Mouse (Mus musculus) hindbrain, embryonic 13.5 days (tissue): ENCODE results near the gene Zfp369. TPM values are rescaled to one million over a fixed set of nuclear protein-coding genes. Genes with fewer than 3 reads are reported as not detected.
"Not testable (repeated sequence)": the region's sequence is repeated elsewhere in the genome, so short reads cannot be mapped to it uniquely, and the experiment has no call there.

Experiments used
- ATAC-seq: fragments of 200-750 bp; cut with Nextera tagmentation; 2 replicates; pipeline ENCODE4 v1.8.0; 2017; ENCODE audit warnings: moderate TSS enrichment; ENCODE audit not compliant: low FRiP score
- H3K27ac ChIP-seq: fragments of 300-500 bp; sonication (generic); 2 replicates; pipeline ENCODE4 v1.5.1; 2015; ENCODE audit warnings: inconsistent platforms, mild to moderate bottlenecking, moderate library complexity
- H3K27me3 ChIP-seq: fragments of 300-500 bp; sonication (generic); 2 replicates; pipeline ENCODE4 v1.6.1; 2015; ENCODE audit warnings: mild to moderate bottlenecking, inconsistent platforms
- H3K36me3 ChIP-seq: fragments of 300-500 bp; sonication (generic); 2 replicates; pipeline ENCODE4 v1.6.1; 2015; ENCODE audit warnings: mild to moderate bottlenecking, inconsistent platforms
- H3K4me1 ChIP-seq: fragments of 300-500 bp; sonication (generic); replicated peaks from 2 replicates; pipeline ENCODE4 v1.6.1; 2015; ENCODE audit warnings: inconsistent platforms
- H3K4me2 ChIP-seq: fragments of 300-500 bp; sonication (generic); 2 replicates; pipeline ENCODE4 v1.6.1; 2015; ENCODE audit warnings: inconsistent platforms, mild to moderate bottlenecking, moderate library complexity
- H3K4me3 ChIP-seq: fragments of 300-500 bp; sonication (generic); 2 replicates; pipeline ENCODE4 v1.5.1; 2015; ENCODE audit warnings: mild to moderate bottlenecking, inconsistent platforms
- H3K9ac ChIP-seq: fragments of 300-500 bp; sonication (generic); 2 replicates; pipeline ENCODE4 v1.6.1; 2015; ENCODE audit warnings: mild to moderate bottlenecking, inconsistent platforms
- H3K9me3 ChIP-seq: fragments of 300-500 bp; sonication (generic); 2 replicates; pipeline ENCODE4 v1.6.1; 2016; ENCODE audit warnings: inconsistent platforms
- WGBS: fragments of 180-500 bp; shearing (Covaris S2); methylation state at CpG from one replicate; pipeline ENCODE4 v1.1.7; 2015; 5-methylcytosine and 5-hydroxymethylcytosine counted together
- polyA plus RNA-seq: library from polyadenylated mRNA; unstranded; fragments of >200 nt; fragmentation: Nextera tagmentation; extraction: Ambion mirVana; gene quantifications from 2 replicates; pipeline ENCODE4 v1.2.1, GENCODE M21; 2015

Gene Zfp369
- polyA plus RNA-seq, 1 experiment from 2014 or later = 18.1 TPM

- peaks cover 60% of the 10 kb centered on the region for H3K36me3 ChIP-seq
- WGBS = 17% methylated on average over 9 of the region's 9 CpGs
- H3K9ac ChIP-seq = peak overlapping the region; percentile 83
- peak overlapping the region; percentile 92 for H3K27ac ChIP-seq
- H3K27me3 ChIP-seq = no peaks in the 10 kb centered on the region
- H3K4me3 ChIP-seq = peak overlapping the region; percentile 66
- ATAC-seq = peak; percentile 65
- H3K4me2 ChIP-seq = peak overlapping the region; percentile 59
- H3K4me1 ChIP-seq = peaks cover 18% of the 10 kb centered on the region
- H3K9me3 ChIP-seq = peaks cover 35% of the 10 kb centered on the region
These were observed 626 bp upstream of the Zfp369 start for GRCm38 (mm10) chr13:65277994-65278382.

- Histone ChIP-seq H3K36me3 (peaks cover 87% of the 10 kb centered on the region), H3K4me2 (no peak overlapping the region), H3K4me3 (no peak overlapping the region), H3K27ac (no peak overlapping the region), H3K27me3 (no peaks in the 10 kb centered on the region), H3K4me1 (no peaks in the 10 kb centered on the region), H3K9me3 (peaks cover 69% of the 10 kb centered on the region), H3K9ac (no peak overlapping the region)
- 93% methylated on average over 2 of the region's 2 CpGs for whole genome bisulfite sequencing
- no peak for ATAC-seq
These were observed 8.2 kb downstream of the Zfp369 start for GRCm38 (mm10) chr13:65286771-65287170.

- peaks cover 83% of the 10 kb centered on the region for H3K36me3 ChIP-seq
- no peaks in the 10 kb centered on the region for H3K4me1 ChIP-seq
- ATAC-seq = no peak
- no peak overlapping the region for H3K27ac ChIP-seq
- peaks cover 78% of the 10 kb centered on the region for H3K9me3 ChIP-seq
- H3K4me2 ChIP-seq = no peak overlapping the region
- no peaks in the 10 kb centered on the region for H3K27me3 ChIP-seq
- H3K4me3 ChIP-seq = no peak overlapping the region
- 99% methylated on average over 4 of the region's 4 CpGs for WGBS
- no peak overlapping the region for H3K9ac ChIP-seq
These were observed 17.7 kb downstream of the Zfp369 start for GRCm38 (mm10) chr13:65296354-65296753.

- not testable (repeated sequence) for H3K27ac ChIP-seq, H3K9ac ChIP-seq, H3K36me3 ChIP-seq, ATAC-seq, H3K4me1 ChIP-seq, H3K27me3 ChIP-seq
- WGBS = 38% methylated on average over 12 of the region's 12 CpGs
- Histone ChIP-seq H3K9me3 (peaks cover 36% of the 10 kb centered on the region), H3K4me3 (peak overlapping the region; percentile 20; the same call in 1 of the 2 replicates), H3K4me2 (peak overlapping the region; percentile 45)
These were observed 32.2 kb downstream of the Zfp369 start for GRCm38 (mm10) chr13:65310849-65311248.

- H3K4me3 ChIP-seq = peak overlapping the region; percentile 20; the same call in 1 of the 2 replicates
These were observed 32.7 kb downstream of the Zfp369 start for GRCm38 (mm10) chr13:65311311-65311755.

GRCm38 (mm10) chr13:65311826-65312225 lies 33.2 kb downstream of the Zfp369 start:
- H3K27me3 ChIP-seq = no peaks in the 10 kb centered on the region
- peaks cover 28% of the 10 kb centered on the region for H3K9me3 ChIP-seq
- no peak overlapping the region for H3K9ac ChIP-seq
- no peaks in the 10 kb centered on the region; the same call in 1 of the 2 replicates for H3K36me3 ChIP-seq
- 91% methylated on average over 9 of the region's 9 CpGs for WGBS
- ATAC-seq = no peak
- peak overlapping the region; percentile 45; the same call in 1 of the 2 replicates for H3K4me2 ChIP-seq
- H3K27ac ChIP-seq = no peak overlapping the region
- H3K4me1 ChIP-seq = no peaks in the 10 kb centered on the region
- no peak overlapping the region for H3K4me3 ChIP-seq

More at GRCm38 (mm10) chr13:65311311-65311755, 32.7 kb downstream of the Zfp369 start:
- WGBS = 40% methylated on average over 27 of the region's 27 CpGs
- Histone ChIP-seq H3K27me3 (no peaks in the 10 kb centered on the region), H3K4me1 (no peaks in the 10 kb centered on the region), H3K36me3 (no peaks in the 10 kb centered on the region; the same call in 1 of the 2 replicates), H3K9me3 (peaks cover 33% of the 10 kb centered on the region), H3K27ac (no peak overlapping the region), H3K4me2 (peak overlapping the region; percentile 45), H3K9ac (no peak overlapping the region)
- ATAC-seq = peak; percentile 80

GRCm38 (mm10) chr13:65348501-65348900 lies 69.9 kb downstream of the Zfp369 start:
- not testable (repeated sequence) for ATAC-seq, H3K4me3 ChIP-seq, H3K9ac ChIP-seq, H3K4me1 ChIP-seq, H3K9me3 ChIP-seq, H3K4me2 ChIP-seq, H3K36me3 ChIP-seq, H3K27ac ChIP-seq, H3K27me3 ChIP-seq
- 63% methylated on average over 5 of the region's 5 CpGs for WGBS

GRCm38 (mm10) chr13:65351768-65352167 lies 73.2 kb downstream of the Zfp369 start:
- not testable (repeated sequence) for H3K4me1 ChIP-seq, H3K36me3 ChIP-seq, H3K27me3 ChIP-seq, ATAC-seq, H3K9ac ChIP-seq, H3K27ac ChIP-seq, H3K9me3 ChIP-seq
- Histone ChIP-seq H3K4me3 (peak overlapping the region; percentile 19), H3K4me2 (peak overlapping the region; percentile 40)
- WGBS = 10% methylated on average over 31 of the region's 33 CpGs

Other genes starting within 250 kb of the Zfp369 start
- not detected in 2 replicates for gene Spata31d1c, start 245.8 kb upstream of the Zfp369 start, polyA plus RNA-seq
- gene Prss47, start 226.1 kb upstream of the Zfp369 start, polyA plus RNA-seq = not detected in 2 replicates
- gene Mfsd14b, start 165.8 kb upstream of the Zfp369 start, polyA plus RNA-seq = 30.5 and 30.6 TPM in 2 replicates
- gene Olfr465-ps1, start 140.7 kb upstream of the Zfp369 start, polyA plus RNA-seq = not detected in 2 replicates
- gene Olfr466, start 128.6 kb upstream of the Zfp369 start, polyA plus RNA-seq = not detected in 2 replicates
- gene Nlrp4f, start 72.8 kb upstream of the Zfp369 start, polyA plus RNA-seq = 0.22 TPM in 1 of 2 replicates, not detected in the other
- 0.14 and 0.16 TPM in 2 replicates for gene Gm10775, start 19.3 kb upstream of the Zfp369 start, polyA plus RNA-seq
- gene Gm10139, start 233.9 kb downstream of the Zfp369 start, polyA plus RNA-seq = not detected in 2 replicates